Mouse (Mus musculus): ENCODE measurements around the gene Tesc.

Gene Tesc

DNA sequence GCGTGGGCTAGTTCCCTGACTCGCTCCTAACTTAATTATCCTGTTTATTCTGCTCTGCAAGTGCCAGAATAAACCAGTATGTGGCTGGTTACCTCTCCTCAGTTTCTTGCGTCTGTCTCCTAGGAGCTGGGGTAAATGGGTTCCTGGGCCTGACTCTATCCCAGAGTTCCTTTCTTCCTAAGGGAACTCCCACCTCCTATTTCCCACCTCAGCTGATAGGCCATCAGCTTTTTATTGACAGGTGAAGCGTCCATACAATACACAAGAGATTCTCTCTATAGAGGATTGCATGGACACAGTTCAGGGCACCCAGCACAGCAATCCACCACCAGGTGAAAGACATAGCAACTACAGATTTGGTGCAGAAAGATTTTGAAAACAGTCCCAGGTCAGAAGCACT is 16.2 kb downstream of the Tesc start:
- no peak for DNase-seq (ENCODE audit: low spot score in 2 of 2)

DNA sequence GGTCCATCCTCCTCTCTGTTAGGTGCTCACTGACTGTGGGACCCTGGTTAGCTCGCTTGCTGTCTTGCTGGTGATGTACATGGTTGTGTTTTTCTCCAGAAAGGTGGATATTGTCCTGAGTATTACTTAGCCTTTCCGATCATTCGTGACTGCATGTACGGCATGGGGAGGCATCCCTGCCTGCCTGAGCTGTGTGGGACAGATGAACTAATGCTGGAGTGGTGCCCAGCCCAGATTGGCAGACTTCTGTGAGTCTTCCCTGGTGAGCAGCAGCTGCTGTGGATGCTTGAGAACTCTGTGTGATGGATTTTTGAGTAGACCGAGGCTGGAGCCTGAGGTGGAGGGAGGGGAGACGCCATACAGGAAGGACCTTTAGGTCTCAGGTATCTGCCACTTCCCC is 17.4 kb downstream of the Tesc start:
- DNase-seq (ENCODE audit: low spot score in 2 of 2): no peak

DNA sequence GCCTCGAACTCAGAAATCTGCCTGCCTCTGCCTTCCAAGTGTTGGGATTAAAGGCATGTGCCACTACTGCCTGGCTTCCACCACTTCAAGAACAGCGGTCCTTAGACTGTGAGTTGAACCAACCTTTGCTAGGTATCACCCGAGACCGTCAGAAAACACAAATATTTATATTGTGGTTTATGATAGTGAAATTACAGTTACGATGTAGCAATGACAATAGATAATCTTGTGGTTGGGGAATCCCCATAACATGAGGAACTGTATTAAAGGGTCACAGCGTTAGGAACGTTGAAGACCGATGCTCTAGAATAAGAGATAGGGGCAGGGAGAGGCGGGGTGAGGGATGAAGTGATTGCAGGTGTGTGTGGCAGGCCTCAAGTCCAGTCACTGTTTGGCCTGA is 17.8 kb downstream of the Tesc start:
- DNase-seq (ENCODE audit: low spot score in 2 of 2): no peak

DNA sequence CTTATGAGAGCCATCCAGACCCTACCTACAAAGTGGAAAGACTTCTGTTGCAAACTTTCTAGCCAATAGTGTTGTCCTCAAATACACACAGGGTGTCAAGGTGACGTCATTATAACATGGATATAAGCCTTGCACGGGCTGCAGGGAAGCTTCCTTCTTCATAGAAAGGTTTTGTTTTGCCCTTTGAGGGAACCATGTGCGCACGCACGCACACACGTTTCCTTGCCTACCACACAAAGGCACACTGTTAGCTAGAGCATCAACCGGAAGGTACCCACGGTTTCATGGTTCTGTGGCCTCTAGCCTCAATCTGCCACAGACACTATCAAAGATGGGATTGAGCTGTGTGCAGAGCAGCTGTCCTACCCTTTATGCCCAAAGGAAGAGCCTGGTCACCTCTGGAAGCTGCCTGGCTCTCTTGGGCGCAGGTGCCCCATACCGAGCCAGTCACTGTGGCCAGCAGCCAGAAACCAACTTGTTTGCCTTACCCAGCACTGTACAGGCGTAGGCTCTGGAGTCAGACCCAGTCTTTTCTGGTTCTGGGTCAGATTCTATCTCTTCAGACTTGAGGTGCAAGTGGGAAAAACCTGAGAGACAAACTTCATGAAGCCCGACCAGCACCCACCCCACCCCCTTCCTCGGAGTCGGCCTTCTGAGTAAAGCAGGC is 19.7 kb downstream of the Tesc start:
- DNase-seq (ENCODE audit: low spot score in 2 of 2): no peak

GRCm38 (mm10) chr5:118048412-118048811 is 20.9 kb downstream of the Tesc start:
- no peak for DNase-seq (ENCODE audit: low spot score in 2 of 2)

GRCm38 (mm10) chr5:118048928-118049327 is 21.4 kb downstream of the Tesc start:
- no peak for DNase-seq (ENCODE audit: low spot score in 2 of 2)

GRCm38 (mm10) chr5:118050743-118051142 is 23.2 kb downstream of the Tesc start:
- DNase-seq (ENCODE audit: low spot score in 2 of 2): no peak

DNA sequence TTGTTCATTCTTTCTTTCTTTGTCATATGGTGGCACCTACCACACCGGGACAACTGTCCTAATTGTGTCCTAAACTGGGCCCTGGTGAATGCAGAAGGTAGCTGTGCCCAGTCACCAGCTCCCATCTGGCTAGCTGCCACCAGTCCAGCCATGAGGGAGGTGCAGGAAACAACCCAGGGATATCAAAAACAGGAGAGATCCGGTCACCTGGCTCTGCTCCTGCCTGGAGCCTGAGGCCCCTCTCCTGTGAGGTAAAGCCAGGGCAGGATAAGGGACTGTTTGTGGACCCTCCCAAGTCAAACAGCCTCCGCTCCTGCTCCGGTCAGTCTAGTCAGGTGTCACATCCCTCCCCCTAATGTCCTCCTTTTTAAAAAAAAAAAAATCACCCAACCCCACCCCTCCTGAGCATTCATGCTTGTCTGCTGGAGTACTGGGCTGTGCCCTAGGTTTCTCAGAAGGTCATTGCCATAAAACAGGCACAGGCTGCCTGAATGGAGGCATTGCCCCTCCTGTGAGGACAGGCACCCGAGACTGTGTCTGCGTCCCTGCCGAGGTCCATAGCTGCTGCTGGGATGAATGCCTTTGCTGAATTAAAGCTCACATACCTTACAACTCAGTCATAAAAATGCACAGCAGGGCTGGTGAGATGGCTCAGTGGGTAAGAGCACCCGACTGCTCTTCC is 24.6 kb downstream of the Tesc start:
- no peak for DNase-seq (ENCODE audit: low spot score in 2 of 2)

DNA sequence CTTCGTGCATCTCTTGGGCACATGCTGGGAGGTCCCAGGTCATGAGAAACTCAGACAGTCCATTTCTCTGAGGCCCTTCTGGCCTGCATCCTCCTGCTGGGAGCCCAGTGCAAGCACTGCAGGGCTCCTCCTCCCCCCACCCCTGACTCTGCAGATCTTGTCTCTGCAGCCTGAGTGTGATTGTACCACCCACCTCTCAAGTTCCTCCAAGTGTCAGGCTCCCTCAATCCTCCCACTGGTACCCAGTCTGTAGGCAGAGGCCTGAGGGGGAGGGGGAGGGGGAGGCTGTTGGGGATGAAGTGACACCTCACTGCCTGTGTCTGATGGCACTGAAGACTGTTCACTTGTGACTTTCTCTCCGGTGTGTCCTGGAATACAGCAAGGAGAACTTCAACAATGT is 25.7 kb downstream of the Tesc start:
- no peak for DNase-seq (ENCODE audit: low spot score in 2 of 2)

GRCm38 (mm10) chr5:118057508-118058111 is 30.1 kb downstream of the Tesc start:
- DNase-seq (ENCODE audit: low spot score in 2 of 2): no peak

GRCm38 (mm10) chr5:118058858-118059257 is 31.3 kb downstream of the Tesc start:
- DNase-seq (ENCODE audit: low spot score in 2 of 2): no peak

- no peak for DNase-seq (ENCODE audit: low spot score in 2 of 2)
These were observed 32.1 kb downstream of the Tesc start for GRCm38 (mm10) chr5:118059646-118060045.

GRCm38 (mm10) chr5:118061391-118061790 is 33.8 kb downstream of the Tesc start:
- DNase-seq (ENCODE audit: low spot score in 2 of 2): no peak

GRCm38 (mm10) chr5:118063181-118063621 is 35.7 kb downstream of the Tesc start:
- DNase-seq (ENCODE audit: low spot score in 2 of 2): no peak

GRCm38 (mm10) chr5:118064284-118064901 is 36.9 kb downstream of the Tesc start:
- no peak for DNase-seq (ENCODE audit: low spot score in 2 of 2)

DNA sequence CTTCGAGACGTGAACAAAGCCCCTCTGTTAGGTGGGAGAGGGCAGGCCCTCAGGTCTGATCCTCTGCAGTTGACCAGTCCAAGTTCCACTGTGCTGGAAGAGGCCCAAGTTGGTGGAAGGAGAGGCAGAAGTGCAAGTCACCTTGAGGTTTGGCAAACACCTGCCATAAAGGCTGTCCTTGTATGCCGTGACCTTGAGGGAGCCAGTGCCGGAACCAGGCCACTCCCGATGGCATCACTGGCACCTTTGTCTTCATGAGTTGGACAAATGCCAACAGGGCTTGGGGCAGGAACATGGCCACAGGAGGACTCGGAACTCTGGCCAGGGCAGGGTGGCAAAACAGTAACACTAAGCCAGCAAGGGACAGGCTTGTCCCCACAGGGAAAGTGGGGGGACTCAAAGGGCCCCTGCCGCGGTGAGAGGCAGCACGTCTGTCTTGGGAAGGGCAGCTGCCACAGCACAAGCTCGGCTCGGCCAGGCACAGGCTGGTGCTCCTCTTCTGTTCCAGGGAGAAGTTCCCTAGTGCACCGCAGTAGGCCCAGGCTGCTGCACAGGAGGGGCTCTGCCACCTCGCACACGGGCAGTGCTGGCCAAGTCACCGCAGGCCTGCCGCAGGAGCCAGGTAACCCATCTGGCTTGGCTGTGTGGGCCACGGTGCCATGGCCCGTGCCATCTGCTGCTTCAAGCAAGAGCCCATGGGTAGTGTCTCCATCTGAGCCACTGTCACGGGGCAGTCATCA is 38.1 kb downstream of the Tesc start:
- DNase-seq (ENCODE audit: low spot score in 2 of 2): no peak

DNA sequence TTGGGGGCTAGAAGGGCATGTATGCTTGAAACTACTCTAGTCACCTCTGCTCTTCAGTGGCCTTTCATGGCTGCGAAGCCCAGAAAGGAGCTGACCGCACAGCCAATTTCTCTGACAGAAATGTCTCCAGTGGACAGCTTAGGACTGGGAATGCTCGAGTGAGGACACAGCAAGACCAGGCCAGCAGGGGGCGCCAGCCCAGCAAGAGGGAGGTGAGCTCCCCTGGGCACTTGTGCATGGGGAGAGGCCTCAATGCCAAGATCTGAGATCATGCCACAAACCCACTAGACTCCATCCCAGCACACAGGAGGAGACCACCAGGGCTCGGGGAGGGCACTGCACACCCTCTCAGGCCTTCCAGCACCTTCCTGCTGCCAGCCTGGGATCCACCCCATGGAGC is 39.3 kb downstream of the Tesc start:
- DNase-seq (ENCODE audit: low spot score in 2 of 2): peak; percentile 32 to 59

GRCm38 (mm10) chr5:118067572-118067971 is 40.0 kb downstream of the Tesc start:
- DNase-seq (ENCODE audit: low spot score in 2 of 2): no peak

DNA sequence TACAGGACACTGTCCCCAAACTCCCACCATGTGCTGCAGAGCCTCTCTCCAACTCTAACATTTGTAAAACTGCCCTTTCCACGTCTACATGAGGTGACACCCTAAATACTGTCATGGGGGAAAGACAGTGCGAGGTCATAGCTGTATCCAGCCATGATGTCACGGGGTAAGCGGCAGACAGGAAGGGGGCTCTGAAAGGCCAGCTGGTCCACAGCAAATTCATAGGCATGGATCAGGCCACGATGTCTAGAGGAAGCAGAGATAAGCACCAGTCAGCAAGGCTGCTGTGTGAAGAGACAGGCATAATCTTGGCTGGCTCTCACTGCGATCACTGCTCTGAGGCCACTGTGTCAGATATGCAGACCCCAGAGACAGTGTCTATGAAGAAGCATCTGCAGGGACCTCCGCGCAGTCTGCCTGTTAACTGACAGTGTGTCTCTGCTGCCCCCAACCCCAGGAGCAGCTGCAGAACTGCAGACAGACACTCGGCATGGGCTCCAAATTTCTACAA is 40.5 kb downstream of the Tesc start:
- no peak for DNase-seq (ENCODE audit: low spot score in 2 of 2)

DNA sequence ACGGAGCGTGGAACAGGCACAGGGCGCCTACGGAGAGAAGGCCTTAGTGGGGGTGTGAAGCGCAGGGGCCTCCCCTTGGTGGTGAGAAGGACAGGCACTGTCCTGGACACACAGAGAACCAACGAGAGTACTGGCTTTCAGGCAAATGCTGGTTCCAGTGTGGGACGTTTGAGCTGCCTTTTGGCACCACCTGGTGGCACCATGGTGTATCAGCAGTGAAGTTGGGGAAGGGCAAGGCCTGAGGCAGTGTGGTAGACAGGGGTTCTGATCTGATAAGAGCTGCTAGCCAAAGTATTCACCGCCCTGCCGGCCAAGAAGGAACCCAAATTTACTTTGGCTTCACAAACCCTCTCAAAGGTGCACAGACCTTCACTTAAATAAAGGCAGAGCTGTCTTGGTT is 41.8 kb downstream of the Tesc start:
- DNase-seq (ENCODE audit: low spot score in 2 of 2): peak; percentile 36 to 55

DNA sequence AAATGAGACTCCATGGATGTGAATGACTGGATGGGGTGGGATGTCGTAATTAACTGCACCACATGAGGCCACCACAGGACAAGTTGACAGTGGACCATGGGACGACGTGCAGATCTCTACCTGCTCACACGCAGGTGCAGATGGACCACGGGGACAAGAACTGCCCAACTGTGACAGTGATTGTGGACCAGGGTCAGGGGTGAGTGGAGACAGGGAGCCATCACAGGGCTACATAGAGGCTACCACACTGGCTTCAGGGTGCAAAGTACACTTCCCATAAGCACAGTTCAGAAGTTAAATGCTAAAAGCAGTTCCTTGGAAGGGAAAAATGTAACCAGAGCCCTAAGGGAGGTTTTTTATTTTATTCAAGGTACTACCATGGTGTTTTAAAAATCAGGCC is 44.2 kb downstream of the Tesc start:
- no peak for DNase-seq (ENCODE audit: low spot score in 2 of 2)

Measured in spleen, postnatal 14 days (tissue).